Mouse (Mus musculus) hindbrain, embryonic 13.5 days (tissue): ENCODE measurements at regions not wholly inside any gene's neighbourhood (a gene's known extent, or its start where the extent isn't known, plus 50 kb on each side); places are given as distances from the start of the nearest gene placed in this dataset.
"Not testable (repeated sequence)": the region's sequence is repeated elsewhere in the genome, so short reads cannot be mapped to it uniquely, and the experiment has no call there.

ENCODE experiments used
- ATAC-seq: fragments of 200-750 bp; cut with Nextera tagmentation; 2 replicates; pipeline ENCODE4 v1.8.0; 2017; ENCODE audit warnings: moderate TSS enrichment; ENCODE audit not compliant: low FRiP score
- H3K27ac ChIP-seq: fragments of 300-500 bp; sonication (generic); 2 replicates; pipeline ENCODE4 v1.5.1; 2015; ENCODE audit warnings: inconsistent platforms, mild to moderate bottlenecking, moderate library complexity
- H3K27me3 ChIP-seq: fragments of 300-500 bp; sonication (generic); 2 replicates; pipeline ENCODE4 v1.6.1; 2015; ENCODE audit warnings: mild to moderate bottlenecking, inconsistent platforms
- H3K36me3 ChIP-seq: fragments of 300-500 bp; sonication (generic); 2 replicates; pipeline ENCODE4 v1.6.1; 2015; ENCODE audit warnings: mild to moderate bottlenecking, inconsistent platforms
- H3K4me1 ChIP-seq: fragments of 300-500 bp; sonication (generic); replicated peaks from 2 replicates; pipeline ENCODE4 v1.6.1; 2015; ENCODE audit warnings: inconsistent platforms
- H3K4me2 ChIP-seq: fragments of 300-500 bp; sonication (generic); 2 replicates; pipeline ENCODE4 v1.6.1; 2015; ENCODE audit warnings: inconsistent platforms, mild to moderate bottlenecking, moderate library complexity
- H3K4me3 ChIP-seq: fragments of 300-500 bp; sonication (generic); 2 replicates; pipeline ENCODE4 v1.5.1; 2015; ENCODE audit warnings: mild to moderate bottlenecking, inconsistent platforms
- H3K9ac ChIP-seq: fragments of 300-500 bp; sonication (generic); 2 replicates; pipeline ENCODE4 v1.6.1; 2015; ENCODE audit warnings: mild to moderate bottlenecking, inconsistent platforms
- H3K9me3 ChIP-seq: fragments of 300-500 bp; sonication (generic); 2 replicates; pipeline ENCODE4 v1.6.1; 2016; ENCODE audit warnings: inconsistent platforms
- WGBS: fragments of 180-500 bp; shearing (Covaris S2); methylation state at CpG from one replicate; pipeline ENCODE4 v1.1.7; 2015; 5-methylcytosine and 5-hydroxymethylcytosine counted together

- no peak overlapping the region for H3K4me2 ChIP-seq
- H3K27ac ChIP-seq: no peak overlapping the region
- H3K27me3 ChIP-seq: no peaks in the 10 kb centered on the region
- 64% methylated on average over 10 of the region's 10 CpGs for WGBS
- no peak overlapping the region for H3K9ac ChIP-seq
- H3K4me3 ChIP-seq: no peak overlapping the region
- H3K4me1 ChIP-seq: peaks cover 13% of the 10 kb centered on the region
- H3K9me3 ChIP-seq: no peaks in the 10 kb centered on the region
- no peaks in the 10 kb centered on the region for H3K36me3 ChIP-seq
- peak; percentile 49; the same call in 1 of the 2 replicates for ATAC-seq
Observed at GRCm38 (mm10) chr11:45404377-45405029, 447.3 kb upstream of the Clint1 start.

GRCm38 (mm10) chr11:45424066-45424465, 427.8 kb upstream of the Clint1 start:
- H3K4me3 ChIP-seq, H3K9ac ChIP-seq, H3K27ac ChIP-seq, H3K4me1 ChIP-seq, ATAC-seq, H3K9me3 ChIP-seq, H3K4me2 ChIP-seq, H3K27me3 ChIP-seq, H3K36me3 ChIP-seq: not testable (repeated sequence)

- Histone ChIP-seq H3K27me3 (no peaks in the 10 kb centered on the region), H3K4me2 (no peak overlapping the region), H3K4me3 (no peak overlapping the region), H3K9me3 (no peaks in the 10 kb centered on the region), H3K27ac (no peak overlapping the region), H3K4me1 (no peaks in the 10 kb centered on the region), H3K36me3 (no peaks in the 10 kb centered on the region), H3K9ac (no peak overlapping the region)
- no peak for ATAC-seq
- 63% methylated on average over 3 of the region's 3 CpGs for WGBS
Observed at GRCm38 (mm10) chr11:45440937-45441720, 410.7 kb upstream of the Clint1 start.

- Histone ChIP-seq H3K4me1 (no peaks in the 10 kb centered on the region), H3K4me2 (no peak overlapping the region), H3K4me3 (no peak overlapping the region), H3K27me3 (no peaks in the 10 kb centered on the region), H3K36me3 (no peaks in the 10 kb centered on the region), H3K9me3 (no peaks in the 10 kb centered on the region), H3K27ac (no peak overlapping the region), H3K9ac (no peak overlapping the region)
- ATAC-seq: no peak
- WGBS: 82% methylated on average over 2 of the region's 2 CpGs
Observed at GRCm38 (mm10) chr11:45446512-45446911, 405.3 kb upstream of the Clint1 start.

- Histone ChIP-seq H3K36me3 (no peaks in the 10 kb centered on the region), H3K4me3 (no peak overlapping the region), H3K9ac (no peak overlapping the region), H3K4me2 (no peak overlapping the region), H3K27ac (no peak overlapping the region; the same call in 1 of the 2 replicates), H3K9me3 (no peaks in the 10 kb centered on the region), H3K27me3 (no peaks in the 10 kb centered on the region), H3K4me1 (peaks cover 7% of the 10 kb centered on the region; the same call in 1 of the 2 replicates)
- 60% methylated on average over 5 of the region's 5 CpGs for WGBS
- 0 out of 2 replicates have a peak, but pooled peaks have one; percentile 17 for ATAC-seq
Observed at GRCm38 (mm10) chr11:45454234-45454633, 397.6 kb upstream of the Clint1 start.

GRCm38 (mm10) chr11:45454933-45455332, 396.9 kb upstream of the Clint1 start:
- 70% methylated on average over 3 of the region's 3 CpGs for WGBS
- Histone ChIP-seq H3K4me2 (no peak overlapping the region), H3K4me1 (peaks cover 7% of the 10 kb centered on the region; the same call in 1 of the 2 replicates), H3K36me3 (no peaks in the 10 kb centered on the region), H3K27me3 (no peaks in the 10 kb centered on the region), H3K9ac (no peak overlapping the region), H3K4me3 (no peak overlapping the region), H3K9me3 (no peaks in the 10 kb centered on the region), H3K27ac (peak overlapping the region; percentile 63; the same call in 1 of the 2 replicates)
- ATAC-seq: peak; percentile 61; the same call in 1 of the 2 replicates

- H3K27me3 ChIP-seq: no peaks in the 10 kb centered on the region
- H3K4me3 ChIP-seq: no peak overlapping the region
- 69% methylated on average over 3 of the region's 3 CpGs for WGBS
- no peak overlapping the region for H3K27ac ChIP-seq
- ATAC-seq: no peak
- H3K4me2 ChIP-seq: no peak overlapping the region
- no peak overlapping the region for H3K9ac ChIP-seq
- no peaks in the 10 kb centered on the region for H3K36me3 ChIP-seq
- no peaks in the 10 kb centered on the region for H3K9me3 ChIP-seq
- H3K4me1 ChIP-seq: peaks cover 7% of the 10 kb centered on the region; the same call in 1 of the 2 replicates
Observed at GRCm38 (mm10) chr11:45456724-45457123, 395.1 kb upstream of the Clint1 start.

- Histone ChIP-seq H3K27ac (no peak overlapping the region), H3K4me3 (no peak overlapping the region), H3K9me3 (no peaks in the 10 kb centered on the region), H3K36me3 (no peaks in the 10 kb centered on the region), H3K9ac (no peak overlapping the region), H3K4me1 (peaks cover 12% of the 10 kb centered on the region), H3K27me3 (no peaks in the 10 kb centered on the region), H3K4me2 (no peak overlapping the region)
- WGBS: 68% methylated on average over 4 of the region's 4 CpGs
- ATAC-seq: no peak
Observed at GRCm38 (mm10) chr11:45457597-45457996, 394.3 kb upstream of the Clint1 start.

- H3K9ac ChIP-seq: no peak overlapping the region
- no peaks in the 10 kb centered on the region for H3K36me3 ChIP-seq
- peaks cover 15% of the 10 kb centered on the region for H3K4me1 ChIP-seq
- peak overlapping the region; percentile 40; the same call in 1 of the 2 replicates for H3K27ac ChIP-seq
- ATAC-seq: no peak
- H3K4me2 ChIP-seq: no peak overlapping the region
- no peaks in the 10 kb centered on the region for H3K9me3 ChIP-seq
- WGBS: 73% methylated on average over 11 of the region's 11 CpGs
- no peaks in the 10 kb centered on the region for H3K27me3 ChIP-seq
- H3K4me3 ChIP-seq: no peak overlapping the region
Observed at GRCm38 (mm10) chr11:45460000-45460792, 391.7 kb upstream of the Clint1 start.

GRCm38 (mm10) chr11:45464501-45464900, 387.4 kb upstream of the Clint1 start:
- WGBS: 39% methylated on average over 4 of the region's 4 CpGs
- Histone ChIP-seq H3K4me2 (no peak overlapping the region), H3K4me3 (no peak overlapping the region), H3K27me3 (no peaks in the 10 kb centered on the region), H3K9me3 (no peaks in the 10 kb centered on the region), H3K27ac (no peak overlapping the region), H3K4me1 (peaks cover 20% of the 10 kb centered on the region), H3K9ac (no peak overlapping the region), H3K36me3 (no peaks in the 10 kb centered on the region)
- ATAC-seq: no peak

- ATAC-seq: 0 out of 2 replicates have a peak, but pooled peaks have one; percentile 24
- no peaks in the 10 kb centered on the region for H3K9me3 ChIP-seq
- H3K36me3 ChIP-seq: no peaks in the 10 kb centered on the region
- H3K4me3 ChIP-seq: no peak overlapping the region
- H3K27ac ChIP-seq: peak overlapping the region; percentile 75
- 38% methylated on average over 3 of the region's 3 CpGs for WGBS
- peaks cover 20% of the 10 kb centered on the region for H3K4me1 ChIP-seq
- H3K4me2 ChIP-seq: no peak overlapping the region
- H3K27me3 ChIP-seq: no peaks in the 10 kb centered on the region
- H3K9ac ChIP-seq: no peak overlapping the region
Observed at GRCm38 (mm10) chr11:45466350-45466749, 385.5 kb upstream of the Clint1 start.

- no peaks in the 10 kb centered on the region for H3K27me3 ChIP-seq
- no peak for ATAC-seq
- H3K4me1 ChIP-seq: no peaks in the 10 kb centered on the region
- WGBS: 65% methylated on average over 5 of the region's 5 CpGs
- no peaks in the 10 kb centered on the region for H3K9me3 ChIP-seq
- no peak overlapping the region for H3K4me2 ChIP-seq
- H3K9ac ChIP-seq: no peak overlapping the region
- H3K27ac ChIP-seq: no peak overlapping the region
- no peak overlapping the region for H3K4me3 ChIP-seq
- H3K36me3 ChIP-seq: no peaks in the 10 kb centered on the region
Observed at GRCm38 (mm10) chr11:45472171-45472570, 379.7 kb upstream of the Clint1 start.
